Mouse (Mus musculus): ENCODE measurements around the gene Tnfsf8. TPM values are rescaled to one million over a fixed set of nuclear protein-coding genes. Genes with fewer than 3 reads are reported as not detected.

Tnfsf8 gene
- total RNA-seq, 2 experiments from 2014 or later = not detected

DNA sequence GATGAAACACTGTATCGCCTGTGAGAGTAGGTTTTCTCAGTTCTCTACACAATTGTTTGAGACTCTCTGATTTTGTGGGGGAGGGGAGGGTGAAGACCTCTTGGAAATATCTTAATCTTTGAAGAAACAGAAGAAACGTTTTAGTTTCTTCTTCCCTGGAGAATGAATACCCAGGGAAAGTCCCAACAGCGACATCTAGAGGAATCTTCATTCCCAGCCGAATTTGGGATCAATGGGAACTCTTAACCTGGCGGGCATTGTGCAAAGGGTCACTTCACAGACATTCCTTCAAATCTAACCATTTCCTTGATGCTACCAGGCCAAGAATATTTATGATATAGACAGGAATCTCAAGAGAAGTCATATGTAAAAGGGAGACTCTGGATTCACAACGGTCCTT, 17.2 kb downstream of the Tnfsf8 start:
- no peak for DNase-seq (ENCODE audit: low spot score in 2 of 2)

DNA sequence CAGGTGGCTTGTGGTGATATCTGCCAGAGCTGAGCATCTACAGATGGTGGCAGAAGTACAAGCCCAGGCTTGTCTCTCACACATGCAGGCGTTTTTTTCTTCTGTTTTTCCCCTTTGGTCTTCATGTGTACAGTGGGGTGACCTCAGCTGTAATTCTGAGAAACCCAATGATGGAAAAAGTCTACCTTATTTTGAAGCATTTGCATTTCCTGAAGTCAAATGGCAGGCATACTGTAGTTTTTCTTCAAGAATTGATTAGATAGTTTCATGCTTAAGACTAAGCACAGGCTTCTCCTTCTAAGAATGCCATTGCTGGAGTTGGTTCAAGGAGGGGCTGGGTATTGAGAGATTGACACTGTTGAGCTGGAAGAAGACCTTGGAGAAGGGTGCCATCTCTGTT, 18.9 kb downstream of the Tnfsf8 start:
- no peak for DNase-seq (ENCODE audit: low spot score in 2 of 2)

DNA sequence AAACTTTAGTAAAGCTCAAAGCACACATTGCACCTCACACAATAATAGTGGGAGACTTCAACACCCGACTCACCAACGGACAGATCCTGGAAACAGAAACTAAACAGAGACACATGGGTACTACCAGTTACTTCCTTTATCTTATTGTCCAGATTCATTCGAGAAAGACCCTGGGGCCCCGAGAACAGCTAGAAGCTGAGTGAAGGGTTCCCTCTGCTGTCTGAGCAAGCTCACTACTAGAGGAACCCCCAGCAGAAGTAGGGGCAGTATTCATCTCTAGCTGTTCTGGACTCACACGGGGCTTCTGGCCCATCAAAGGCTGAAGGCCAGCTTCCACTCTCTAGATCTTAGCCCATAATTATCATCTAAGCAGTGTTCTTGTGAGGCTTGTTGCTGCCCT, 20.7 kb downstream of the Tnfsf8 start:
- no peak for DNase-seq (ENCODE audit: low spot score in 2 of 2)

DNA sequence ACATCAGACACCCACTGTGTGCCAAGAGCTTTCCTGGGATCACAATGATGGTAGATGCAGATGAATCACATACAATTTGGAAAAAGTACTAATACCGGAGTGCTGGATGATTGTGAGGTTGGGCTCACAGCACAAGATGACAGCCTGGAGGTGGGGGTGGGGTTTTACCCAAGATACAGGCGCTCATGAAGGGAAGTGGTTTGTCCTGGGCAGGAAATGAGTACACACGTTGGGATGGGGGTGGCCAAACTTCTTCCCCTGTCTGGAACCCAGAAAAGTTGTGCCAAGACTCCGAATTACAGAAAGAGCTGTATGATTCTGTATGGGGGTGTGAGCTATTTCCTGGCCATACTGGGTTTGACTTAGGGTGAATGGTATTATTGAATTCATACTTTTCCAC, 38.0 kb downstream of the Tnfsf8 start:
- no peak for DNase-seq (ENCODE audit: low spot score in 2 of 2)

DNA sequence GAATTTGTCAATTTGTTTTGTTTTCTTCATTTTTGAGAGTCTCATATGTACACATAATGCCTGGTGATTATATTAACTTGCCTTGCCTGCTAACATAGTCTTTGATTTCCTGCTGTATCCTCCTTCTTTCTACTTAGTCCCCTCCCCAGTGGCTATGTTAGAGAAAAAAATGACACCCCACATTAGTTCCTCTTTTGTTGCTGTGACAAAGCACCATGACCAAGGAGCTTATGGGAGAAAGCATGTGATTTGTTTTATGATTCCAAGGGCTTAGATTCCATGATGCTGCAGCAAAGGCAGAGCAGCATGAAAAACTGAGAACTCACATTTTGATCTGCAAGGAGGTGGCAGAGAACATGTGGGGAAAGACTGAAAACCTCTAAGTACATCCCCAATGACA, 43.6 kb downstream of the Tnfsf8 start:
- no peak for DNase-seq (ENCODE audit: low spot score in 2 of 2)

DNA sequence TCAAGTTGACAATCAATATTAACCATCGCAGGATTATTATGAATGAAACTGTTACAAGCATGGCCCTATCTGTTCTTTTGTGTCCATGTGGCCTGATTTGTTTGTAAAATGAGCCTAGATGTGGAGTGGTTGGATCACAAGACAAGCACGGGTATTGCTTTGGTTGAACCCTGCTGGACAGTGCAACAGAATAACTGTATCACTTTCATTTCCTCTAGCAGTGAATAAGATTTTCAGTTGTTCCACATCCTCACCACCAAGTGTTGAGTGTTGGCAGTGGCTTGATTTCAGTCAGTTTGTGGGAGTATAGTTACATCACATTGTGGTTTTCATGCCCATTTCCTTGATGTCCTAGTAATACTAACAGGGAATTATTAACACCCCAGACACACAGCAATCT, 45.5 kb downstream of the Tnfsf8 start:
- no peak for DNase-seq (ENCODE audit: low spot score in 2 of 2)

DNA sequence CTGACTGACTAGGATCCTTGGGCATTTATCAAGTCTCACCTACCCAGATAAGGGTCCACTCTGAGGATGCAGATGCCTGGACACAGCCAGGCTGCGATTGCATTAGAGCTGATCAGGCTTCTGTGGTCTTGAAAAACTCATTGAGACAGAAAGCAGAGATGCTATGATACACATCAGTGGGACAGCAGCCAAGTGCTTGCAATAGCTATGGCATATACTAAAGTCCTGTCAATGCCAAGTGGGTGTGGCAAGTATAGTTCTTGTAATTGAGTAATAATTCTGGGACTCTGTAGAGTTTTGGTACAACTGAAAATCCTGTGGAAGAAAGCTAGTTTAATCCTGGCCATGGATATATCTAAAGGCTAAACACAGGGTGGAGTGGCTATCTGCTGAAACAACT, 63.1 kb downstream of the Tnfsf8 start:
- no peak for DNase-seq (ENCODE audit: low spot score in 2 of 2)

DNA sequence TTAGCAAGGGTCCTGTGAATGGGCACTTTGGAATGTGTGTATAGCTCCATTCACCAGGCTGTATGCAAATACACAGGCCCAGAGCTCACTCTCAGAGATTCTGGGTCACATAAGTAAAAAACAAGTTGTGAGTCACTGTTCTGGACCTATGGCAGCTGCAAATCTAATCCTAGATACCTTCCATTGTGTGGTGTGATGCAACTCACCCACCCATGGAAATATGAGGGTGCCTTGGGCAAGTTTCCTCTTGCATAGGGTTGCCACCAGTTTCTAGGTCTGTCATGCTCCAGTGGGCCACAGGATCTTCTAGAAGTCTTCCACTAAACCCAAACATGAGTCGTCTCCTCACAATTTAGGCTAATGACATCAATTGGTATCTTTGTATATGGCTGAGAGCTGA, 64.6 kb downstream of the Tnfsf8 start:
- no peak for DNase-seq (ENCODE audit: low spot score in 2 of 2)

DNA sequence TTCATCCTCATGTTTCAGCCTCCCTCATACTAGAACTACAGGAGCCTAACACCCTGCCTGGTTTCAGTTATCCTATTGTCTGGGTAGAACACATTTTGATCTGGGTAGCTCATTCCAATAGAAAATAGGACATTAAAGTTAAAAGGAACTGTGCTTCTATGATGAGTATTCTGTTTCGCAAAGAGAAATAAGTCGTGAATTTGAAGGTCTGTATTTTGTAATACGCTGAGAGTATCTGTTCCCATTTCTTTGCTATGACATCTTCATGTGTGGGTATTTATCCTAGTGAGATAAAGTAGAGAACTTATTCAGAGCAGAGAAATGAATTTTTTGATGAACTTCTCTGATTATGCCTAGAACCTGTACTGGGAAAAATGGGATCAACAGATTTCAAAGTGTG, 68.8 kb downstream of the Tnfsf8 start:
- no peak for DNase-seq (ENCODE audit: low spot score in 2 of 2)

DNA sequence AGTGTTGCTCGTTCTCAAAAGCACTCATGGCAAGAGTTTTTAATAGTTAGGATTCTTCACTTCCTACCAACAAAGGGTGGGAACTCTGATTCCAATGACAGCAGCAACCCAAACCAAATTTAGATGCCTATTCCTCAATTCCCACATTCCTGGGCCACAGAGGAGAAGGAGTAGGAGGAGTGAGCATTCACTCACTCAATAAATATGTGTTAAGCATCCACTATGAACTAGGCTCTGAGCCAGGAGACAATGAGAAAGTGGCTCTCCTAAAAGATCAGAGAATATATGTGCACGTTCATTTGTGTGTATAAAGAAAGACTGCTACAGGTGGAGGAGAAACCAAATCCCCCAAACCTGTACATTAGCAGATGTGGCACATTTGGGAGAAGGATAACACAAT, 75.7 kb downstream of the Tnfsf8 start:
- DNase-seq (ENCODE audit: low spot score in 2 of 2) = no peak

DNA sequence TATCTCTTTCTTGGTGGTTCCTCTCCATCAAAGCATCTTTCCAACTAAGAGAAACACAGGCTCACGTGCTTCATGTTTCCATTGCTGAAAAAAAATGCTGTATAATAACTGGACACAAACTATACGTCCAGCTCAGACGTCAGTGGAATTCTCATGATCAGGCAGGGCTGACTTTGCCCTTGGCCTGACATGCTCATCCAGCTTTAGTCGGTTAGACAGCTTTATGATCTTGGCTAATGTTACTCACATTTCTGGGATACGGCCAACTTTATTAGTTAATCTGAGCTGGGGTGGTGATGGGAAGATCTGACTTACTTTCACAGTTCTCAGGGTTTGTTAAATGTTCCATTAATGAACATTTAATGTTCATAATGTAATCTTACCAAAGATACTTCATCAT, 77.3 kb downstream of the Tnfsf8 start:
- DNase-seq (ENCODE audit: low spot score in 2 of 2) = no peak

DNA sequence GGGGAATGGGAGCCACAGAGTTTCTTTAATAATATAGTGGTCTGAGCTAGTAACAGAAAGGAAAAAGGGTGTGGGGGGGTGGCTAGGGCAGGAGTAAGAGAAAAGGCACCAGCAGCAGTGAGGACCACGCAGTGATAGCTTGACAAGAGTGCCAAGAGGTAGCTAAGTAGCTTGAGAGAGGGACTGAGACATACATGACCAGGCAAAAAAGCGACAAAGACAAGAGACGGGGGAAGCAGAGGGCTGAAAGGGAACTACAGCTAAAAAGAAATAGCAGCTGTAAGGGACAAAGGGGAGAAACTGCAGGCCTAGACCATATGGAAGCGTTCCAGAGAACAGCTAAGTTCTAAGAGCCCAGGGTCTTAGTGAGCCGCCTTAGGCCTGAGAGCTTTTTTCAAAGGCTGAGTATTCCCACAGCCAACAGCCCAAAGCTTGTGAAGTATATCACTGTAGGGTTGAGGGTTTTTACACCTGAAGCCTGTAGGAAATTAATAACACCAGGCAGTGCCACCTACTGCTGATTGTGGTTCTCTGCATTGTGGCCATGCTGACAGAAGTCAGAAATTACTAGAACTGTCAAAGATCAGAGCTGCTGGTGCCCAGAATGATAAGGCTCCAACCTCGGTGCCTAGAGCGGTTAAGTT, 78.1 kb downstream of the Tnfsf8 start:
- DNase-seq (ENCODE audit: low spot score in 2 of 2) = no peak

Other genes starting within 250 kb of the Tnfsf8 start
- not detected for gene Tex48, start 238.9 kb downstream of the Tnfsf8 start, total RNA-seq (2021)
- gene Gm11214, start 198.0 kb downstream of the Tnfsf8 start, total RNA-seq (2021) = not detected
- gene Tnfsf15, start 116.2 kb downstream of the Tnfsf8 start, total RNA-seq (2021) = under 1 TPM; 0.17 to 0.39 TPM
- gene Tnc, start 185.7 kb upstream of the Tnfsf8 start, total RNA-seq (2021) = 10 to 100 TPM; 21.3 to 22.9 TPM